Mouse (Mus musculus) embryonic facial prominence, embryonic 13.5 days (tissue): ENCODE measurements around the gene Lrp2bp. TPM values are rescaled to one million over a fixed set of nuclear protein-coding genes. Genes with fewer than 3 reads are reported as not detected.

Experiments
- ATAC-seq: fragments of 200-750 bp; cut with Nextera tagmentation; 2 replicates; pipeline ENCODE4 v1.8.0; 2017; ENCODE audit warnings: low read depth; ENCODE audit not compliant: insufficient number of reproducible peaks, insufficient read depth, low FRiP score, low TSS enrichment
- H3K27ac ChIP-seq: fragments of 300-500 bp; sonication (generic); 2 replicates; pipeline ENCODE4 v1.5.1; 2015; ENCODE audit warnings: moderate library complexity, mild to moderate bottlenecking, inconsistent platforms
- H3K27me3 ChIP-seq: fragments of 300-500 bp; sonication (generic); 2 replicates; pipeline ENCODE4 v1.6.1; 2015; ENCODE audit warnings: mild to moderate bottlenecking, inconsistent platforms
- H3K36me3 ChIP-seq: fragments of 300-500 bp; sonication (generic); 2 replicates; pipeline ENCODE4 v1.6.1; 2015; ENCODE audit warnings: mild to moderate bottlenecking, inconsistent platforms
- H3K4me1 ChIP-seq: fragments of 300-500 bp; sonication (generic); 2 replicates; pipeline ENCODE4 v1.6.1; 2015; ENCODE audit warnings: inconsistent platforms
- H3K4me2 ChIP-seq: fragments of 300-500 bp; sonication (generic); 2 replicates; pipeline ENCODE4 v1.6.1; 2015; ENCODE audit warnings: moderate library complexity, mild to moderate bottlenecking, inconsistent platforms
- H3K4me3 ChIP-seq: fragments of 300-500 bp; sonication (generic); 2 replicates; pipeline ENCODE4 v1.5.1; 2015; ENCODE audit warnings: mild to moderate bottlenecking, inconsistent platforms
- H3K9ac ChIP-seq: fragments of 300-500 bp; sonication (generic); 2 replicates; pipeline ENCODE4 v1.6.1; 2015; ENCODE audit warnings: mild to moderate bottlenecking, inconsistent platforms
- H3K9me3 ChIP-seq: fragments of 300-500 bp; sonication (generic); 2 replicates; pipeline ENCODE4 v1.6.1; 2016; ENCODE audit warnings: inconsistent platforms
- WGBS: fragments of 180-500 bp; shearing (Covaris S2); methylation state at CpG from one replicate; pipeline ENCODE4 v1.1.7; 2015; ENCODE audit warnings: mixed read lengths; 5-methylcytosine and 5-hydroxymethylcytosine counted together
- polyA plus RNA-seq: library from polyadenylated mRNA; unstranded; fragments of >200 nt; fragmentation: Nextera tagmentation; extraction: Ambion mirVana; gene quantifications from 2 replicates; pipeline ENCODE4 v1.2.1, GENCODE M21; 2015

Gene Lrp2bp
- polyA plus RNA-seq, 1 experiment from 2014 or later: 0.48 TPM

DNA sequence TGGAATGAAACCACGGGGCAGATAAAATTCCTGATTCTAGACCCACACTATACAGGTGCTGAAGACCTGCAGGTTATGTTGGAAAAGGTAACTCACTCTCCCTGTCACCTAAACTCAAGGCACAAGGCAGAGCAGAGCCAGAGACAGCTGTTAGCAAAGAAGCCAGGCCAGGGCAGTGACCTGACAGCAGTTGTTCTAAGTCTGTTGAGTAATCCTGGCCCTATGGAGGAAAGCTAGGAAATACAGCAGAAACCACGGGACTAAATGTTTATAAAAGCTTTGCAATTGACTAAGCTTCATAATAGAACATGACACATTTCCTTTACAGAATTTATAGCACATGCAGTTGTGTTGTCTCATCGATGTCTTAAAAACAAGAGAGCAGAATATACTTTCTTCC, 3.5 kb upstream of the Lrp2bp start:
- Histone ChIP-seq H3K4me2 (no peak overlapping the region), H3K9me3 (no peaks in the 10 kb centered on the region), H3K9ac (no peak overlapping the region), H3K27ac (no peak overlapping the region), H3K36me3 (peaks cover 39% of the 10 kb centered on the region), H3K4me1 (peaks cover 8% of the 10 kb centered on the region), H3K4me3 (no peak overlapping the region), H3K27me3 (no peaks in the 10 kb centered on the region)
- WGBS: 87% methylated on average over 3 of the region's 3 CpGs
- no peak for ATAC-seq

DNA sequence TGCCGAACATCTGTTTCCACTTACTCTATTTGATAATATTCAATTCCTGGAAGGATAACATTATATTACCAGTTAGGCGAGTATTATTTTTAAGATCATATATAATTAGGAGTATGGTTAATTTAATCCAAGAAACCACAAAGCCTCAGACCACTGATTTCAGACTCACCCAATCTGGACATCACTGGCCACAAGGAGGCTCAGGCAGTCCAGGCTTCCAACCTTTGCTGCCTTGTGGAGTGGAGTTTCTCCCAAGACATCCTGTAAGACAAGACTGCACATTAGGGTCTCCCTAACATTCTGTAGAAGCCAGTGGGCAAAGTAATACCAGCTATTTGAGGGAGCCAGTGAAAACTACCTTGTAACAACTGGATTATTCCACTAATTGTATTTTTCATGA, 875 bp upstream of the Lrp2bp start:
- H3K4me1 ChIP-seq: peaks cover 8% of the 10 kb centered on the region
- H3K27ac ChIP-seq: no peak overlapping the region
- H3K9ac ChIP-seq: no peak overlapping the region
- 57% methylated on average over 2 of the region's 2 CpGs for WGBS
- no peaks in the 10 kb centered on the region for H3K27me3 ChIP-seq
- no peak for ATAC-seq
- H3K9me3 ChIP-seq: no peaks in the 10 kb centered on the region
- H3K4me2 ChIP-seq: peak overlapping the region; percentile 86
- H3K4me3 ChIP-seq: no peak overlapping the region
- H3K36me3 ChIP-seq: peaks cover 27% of the 10 kb centered on the region

DNA sequence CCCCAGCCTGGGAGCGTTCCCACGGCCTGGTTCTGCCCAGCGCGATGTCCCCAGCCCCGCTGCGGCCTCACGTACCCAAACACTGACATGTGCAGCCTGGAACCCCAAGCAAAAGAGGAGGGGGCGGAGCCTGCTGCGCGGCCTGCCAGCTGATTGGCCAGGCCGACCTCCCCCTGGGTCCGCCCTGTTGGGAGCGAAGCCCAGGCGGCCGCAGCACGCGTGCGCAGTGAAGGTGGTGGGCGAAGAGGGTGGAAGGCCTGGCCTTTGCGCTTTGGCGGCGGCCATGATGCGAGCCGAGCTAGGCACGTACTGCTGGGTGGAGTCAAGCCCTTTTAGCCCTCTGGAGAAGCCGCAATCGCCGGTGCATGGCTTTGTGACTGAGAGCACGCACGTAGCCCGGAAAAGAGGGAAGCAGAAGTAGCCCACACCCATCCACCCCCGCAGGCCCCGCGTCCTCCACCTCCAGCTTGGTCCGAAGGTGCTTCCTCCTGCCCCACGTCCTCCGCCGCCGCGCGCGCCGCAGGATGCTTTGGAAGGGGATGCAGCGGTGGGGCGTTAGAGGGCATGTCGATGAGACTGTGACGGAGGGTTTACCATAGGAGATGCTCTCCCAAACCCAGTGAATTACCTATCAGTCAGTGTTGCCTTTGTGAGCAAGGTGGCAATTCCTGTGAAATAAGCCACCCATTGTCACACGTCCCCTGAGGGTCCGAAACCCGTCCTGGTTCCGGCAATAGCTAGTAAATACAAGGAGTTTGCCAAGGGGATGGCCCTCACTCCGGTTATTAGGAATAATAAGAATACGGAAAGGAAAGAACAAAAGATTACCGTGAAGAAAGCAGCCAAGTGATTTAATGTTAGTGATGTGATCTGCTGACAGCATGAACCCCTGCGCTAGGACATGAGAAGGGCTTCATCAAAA, 942 bp downstream of the Lrp2bp start:
- H3K27me3 ChIP-seq: no peaks in the 10 kb centered on the region
- WGBS: 4% methylated on average over 55 of the region's 55 CpGs
- H3K4me2 ChIP-seq: peak overlapping the region; percentile 86
- H3K27ac ChIP-seq: peak overlapping the region; percentile 97
- H3K9ac ChIP-seq: peak overlapping the region; percentile 82
- H3K36me3 ChIP-seq: peaks cover 21% of the 10 kb centered on the region
- H3K4me3 ChIP-seq: peak overlapping the region; percentile 54
- ATAC-seq: peak; percentile 97
- H3K9me3 ChIP-seq: no peaks in the 10 kb centered on the region
- H3K4me1 ChIP-seq: peaks cover 8% of the 10 kb centered on the region

DNA sequence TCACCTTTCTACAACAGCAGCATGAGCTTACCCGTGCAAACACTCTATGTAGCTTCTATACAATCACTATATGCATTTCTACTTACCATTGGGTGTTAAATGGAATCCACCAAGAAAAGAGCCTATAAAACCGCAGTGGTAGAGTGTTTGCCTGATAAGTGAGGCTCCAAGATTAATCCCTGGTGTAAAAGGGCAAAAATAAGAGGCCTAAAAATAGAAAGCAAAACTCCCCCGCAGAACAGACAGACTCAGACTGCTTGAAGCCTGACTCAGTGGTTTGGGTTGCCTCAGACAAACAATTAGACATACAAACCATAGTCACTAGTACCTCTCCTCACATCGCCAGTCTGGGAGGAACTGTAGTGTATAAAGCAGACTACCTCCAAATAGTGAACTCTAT, 6.5 kb downstream of the Lrp2bp start, which contains the start of gene Ankrd37:
Gene Ankrd37, minus strand, starts transcription at position 112 of the 400 bp plus-strand sequence.
- H3K4me3 ChIP-seq: no peak within 1 kb of the TSS
- no peaks in the 10 kb centered on the region for H3K27me3 ChIP-seq
- 69% methylated on average over 4 of the region's 4 CpGs for whole genome bisulfite sequencing
- H3K4me1 ChIP-seq: peaks cover 1% of the 10 kb centered on the region
- H3K4me2 ChIP-seq: no peak within 1 kb of the TSS
- H3K9me3 ChIP-seq: no peaks in the 10 kb centered on the region
- H3K9ac ChIP-seq: no peak within 1 kb of the TSS
- ATAC-seq: no peak
- no peak within 1 kb of the TSS for H3K27ac ChIP-seq
- H3K36me3 ChIP-seq: no peaks in the 10 kb centered on the region

DNA sequence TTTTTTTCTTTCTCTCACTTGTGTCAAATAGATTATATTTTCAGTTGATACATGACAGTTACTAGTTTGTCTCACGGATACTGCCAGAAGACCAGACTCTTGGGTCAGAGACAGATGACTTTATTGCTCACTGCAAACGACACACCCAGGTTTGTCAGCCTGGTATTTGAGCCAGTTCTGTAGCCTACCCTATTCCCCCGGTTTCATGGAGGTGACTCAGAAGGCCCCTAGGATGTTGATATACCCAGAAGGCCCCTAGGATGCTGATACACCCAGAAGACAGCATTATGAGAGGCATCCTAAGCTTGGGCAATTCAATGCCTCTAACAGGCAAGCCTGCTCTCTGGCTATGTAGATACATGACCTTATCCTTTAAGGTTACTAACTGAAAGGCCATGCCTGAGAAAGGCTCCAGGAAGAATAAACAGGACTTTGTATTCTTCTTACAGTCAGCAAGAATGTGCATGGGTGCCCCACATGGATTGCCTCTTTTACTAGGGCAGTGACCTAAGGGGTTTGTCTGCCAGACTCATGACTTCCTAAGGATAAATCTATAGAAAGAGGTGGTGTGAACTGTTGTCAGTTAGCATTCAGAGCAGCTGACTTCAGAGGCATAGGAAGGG, 8.1 kb downstream of the Lrp2bp start:
- Histone ChIP-seq H3K4me1 (peaks cover 13% of the 10 kb centered on the region), H3K9me3 (no peaks in the 10 kb centered on the region), H3K9ac (no peak overlapping the region), H3K27ac (no peak overlapping the region), H3K36me3 (no peaks in the 10 kb centered on the region), H3K4me2 (no peak overlapping the region), H3K4me3 (no peak overlapping the region), H3K27me3 (no peaks in the 10 kb centered on the region)
- WGBS: 65% methylated on average over 3 of the region's 3 CpGs
- no peak for ATAC-seq

DNA sequence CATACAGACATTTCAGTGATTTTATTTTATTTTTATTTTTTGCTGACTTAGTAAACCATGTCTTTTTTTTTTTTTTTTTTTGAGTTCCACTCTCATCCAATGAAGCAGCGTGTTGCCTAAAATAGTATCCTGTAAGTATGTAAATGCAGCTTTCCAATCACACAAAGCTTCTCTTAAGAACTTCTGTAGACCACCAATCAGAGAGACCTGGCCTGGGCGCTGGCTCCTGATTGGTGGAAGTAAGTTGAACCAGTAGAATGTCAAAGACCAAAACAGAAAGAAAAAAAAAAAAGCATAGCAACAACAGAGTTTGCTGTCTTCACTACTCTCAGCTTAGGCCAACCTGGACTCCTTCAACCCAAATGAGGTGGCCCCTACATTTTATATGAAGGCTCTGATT, 11.2 kb downstream of the Lrp2bp start:
- Histone ChIP-seq H3K4me1 (peaks cover 13% of the 10 kb centered on the region), H3K9me3 (no peaks in the 10 kb centered on the region), H3K27me3 (no peaks in the 10 kb centered on the region), H3K4me2 (peak overlapping the region; percentile 51), H3K27ac (peak overlapping the region; percentile 63; the same call in 1 of the 2 replicates), H3K36me3 (no peaks in the 10 kb centered on the region), H3K4me3 (peak overlapping the region; percentile 9), H3K9ac (peak overlapping the region; percentile 16; the same call in 1 of the 2 replicates)
- WGBS: 45% methylated on average over 2 of the region's 2 CpGs
- 0 out of 2 replicates have a peak, but pooled peaks have one; percentile 15 for ATAC-seq

DNA sequence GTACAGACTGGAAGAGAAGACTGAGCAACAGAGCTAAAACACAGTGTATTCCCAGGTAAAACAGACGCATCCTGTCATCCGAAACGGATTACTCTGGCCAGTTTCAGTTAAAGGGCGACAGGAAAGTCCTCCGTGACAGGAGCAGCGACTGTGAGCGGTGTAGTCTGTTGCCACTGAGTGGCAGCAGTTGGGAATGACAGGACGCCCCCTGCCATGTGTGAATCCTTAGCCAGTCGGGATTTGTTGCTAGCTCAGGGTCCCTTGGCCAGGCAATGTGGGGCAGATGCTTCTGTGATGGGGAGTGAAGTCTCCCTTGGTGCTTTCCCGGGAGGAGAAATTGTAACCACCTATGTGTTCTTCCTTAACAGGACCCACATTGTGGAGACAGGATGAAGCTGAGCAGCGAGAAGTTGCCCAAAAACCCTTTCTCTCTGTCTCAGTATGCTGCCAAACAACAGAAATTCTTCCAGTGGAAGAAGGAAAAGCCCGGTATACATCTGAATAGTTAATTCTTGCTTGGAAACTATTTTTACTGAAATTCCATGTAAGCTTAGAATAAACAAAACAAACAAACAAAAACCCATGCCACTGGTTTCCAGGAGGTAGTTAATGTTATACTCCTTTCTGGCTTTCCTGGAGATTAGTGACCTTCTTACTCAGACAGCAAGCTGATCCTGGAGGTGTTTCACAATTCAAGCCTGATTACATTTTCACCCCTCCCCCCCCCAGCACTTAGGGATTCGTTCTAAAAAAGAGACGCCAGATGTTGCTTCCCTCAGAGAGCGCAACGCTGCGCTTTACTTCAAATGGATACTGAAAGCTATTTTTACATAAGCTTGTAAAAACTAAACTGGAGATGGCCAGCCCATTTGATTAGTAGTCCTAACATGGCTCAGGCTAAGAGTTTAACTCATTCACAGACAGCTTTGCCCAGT, 11.9 kb downstream of the Lrp2bp start:
- H3K4me2 ChIP-seq: peak overlapping the region; percentile 51
- H3K4me3 ChIP-seq: peak overlapping the region; percentile 9
- H3K27ac ChIP-seq: peak overlapping the region; percentile 63; the same call in 1 of the 2 replicates
- WGBS: 7% methylated on average over 17 of the region's 17 CpGs
- peak overlapping the region; percentile 16; the same call in 1 of the 2 replicates for H3K9ac ChIP-seq
- H3K36me3 ChIP-seq: no peaks in the 10 kb centered on the region
- no peaks in the 10 kb centered on the region for H3K9me3 ChIP-seq
- no peaks in the 10 kb centered on the region for H3K27me3 ChIP-seq
- peak; percentile 26; the same call in 1 of the 2 replicates for ATAC-seq
- H3K4me1 ChIP-seq: peaks cover 13% of the 10 kb centered on the region

DNA sequence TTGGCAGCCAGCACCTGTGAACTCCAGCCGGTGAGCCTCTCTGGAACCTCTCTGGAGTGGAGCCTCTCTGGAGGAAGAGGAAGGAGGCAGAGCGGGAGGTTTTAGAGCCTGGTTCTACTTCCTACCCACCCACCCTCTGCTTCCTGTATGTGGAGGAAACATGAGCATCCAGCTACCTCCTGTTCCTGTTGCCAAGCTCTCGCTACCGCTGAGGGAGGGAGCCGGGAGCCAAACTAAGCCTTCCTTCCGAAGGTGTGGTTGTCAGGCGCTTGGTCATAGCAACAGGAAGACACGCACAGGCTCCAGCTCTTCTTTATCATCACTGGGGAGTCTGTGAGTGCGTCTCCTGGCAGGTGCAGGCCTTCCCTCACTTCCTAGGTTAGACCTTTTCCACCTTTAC, 23.1 kb downstream of the Lrp2bp start:
- WGBS: 88% methylated on average over 9 of the region's 9 CpGs
- no peak for ATAC-seq
- Histone ChIP-seq H3K4me1 (peaks cover 5% of the 10 kb centered on the region), H3K4me3 (no peak overlapping the region), H3K36me3 (no peaks in the 10 kb centered on the region), H3K4me2 (no peak overlapping the region), H3K27me3 (no peaks in the 10 kb centered on the region), H3K27ac (no peak overlapping the region), H3K9ac (no peak overlapping the region), H3K9me3 (no peaks in the 10 kb centered on the region)

DNA sequence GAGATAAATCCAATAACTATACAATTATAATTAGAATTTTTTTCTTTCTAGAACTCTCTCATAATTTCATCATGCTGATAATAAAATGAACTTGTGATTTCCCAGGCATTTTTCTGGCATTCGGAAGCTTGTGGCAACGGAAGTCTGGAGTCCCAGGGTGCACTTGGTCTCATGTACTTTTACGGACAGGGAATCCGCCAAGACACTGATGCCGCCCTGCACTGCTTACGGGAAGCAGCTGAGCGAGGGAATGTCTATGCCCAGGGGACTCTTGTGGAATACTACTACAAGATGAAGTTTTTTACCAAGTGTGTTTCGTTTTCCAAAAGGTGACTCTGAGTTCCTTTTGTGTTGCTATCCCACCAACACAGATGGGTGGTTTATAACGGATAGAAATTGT, 23.7 kb downstream of the Lrp2bp start:
- H3K9ac ChIP-seq: no peak overlapping the region
- H3K4me3 ChIP-seq: no peak overlapping the region
- H3K27ac ChIP-seq: no peak overlapping the region
- H3K27me3 ChIP-seq: no peaks in the 10 kb centered on the region
- ATAC-seq: no peak
- no peaks in the 10 kb centered on the region for H3K36me3 ChIP-seq
- WGBS: 84% methylated on average over 9 of the region's 9 CpGs
- no peaks in the 10 kb centered on the region for H3K9me3 ChIP-seq
- H3K4me1 ChIP-seq: peaks cover 5% of the 10 kb centered on the region
- H3K4me2 ChIP-seq: no peak overlapping the region

DNA sequence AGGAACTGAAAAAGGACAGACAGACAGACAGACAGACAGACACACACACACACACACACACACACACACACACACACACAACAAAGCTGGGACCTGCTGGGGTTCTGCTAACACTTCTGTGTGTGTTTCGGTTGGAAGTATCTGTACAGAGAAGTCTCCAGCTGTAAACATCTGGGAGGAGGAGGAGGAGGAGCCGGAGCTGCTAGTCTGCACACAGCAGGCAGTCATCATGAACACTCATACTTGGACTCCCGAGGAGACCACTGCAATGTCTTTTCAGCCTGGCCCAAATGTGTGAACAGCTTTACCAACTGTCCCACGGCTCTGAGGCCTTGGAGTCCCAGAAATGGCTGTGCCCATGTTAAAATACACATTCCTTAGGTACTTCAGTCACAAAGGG, 25.3 kb downstream of the Lrp2bp start:
- Histone ChIP-seq H3K4me2 (no peak overlapping the region), H3K9me3 (no peaks in the 10 kb centered on the region), H3K36me3 (no peaks in the 10 kb centered on the region), H3K27me3 (no peaks in the 10 kb centered on the region), H3K9ac (no peak overlapping the region), H3K4me1 (peaks cover 5% of the 10 kb centered on the region), H3K27ac (no peak overlapping the region), H3K4me3 (no peak overlapping the region)
- WGBS: 53% methylated on average over 4 of the region's 4 CpGs
- ATAC-seq: no peak

DNA sequence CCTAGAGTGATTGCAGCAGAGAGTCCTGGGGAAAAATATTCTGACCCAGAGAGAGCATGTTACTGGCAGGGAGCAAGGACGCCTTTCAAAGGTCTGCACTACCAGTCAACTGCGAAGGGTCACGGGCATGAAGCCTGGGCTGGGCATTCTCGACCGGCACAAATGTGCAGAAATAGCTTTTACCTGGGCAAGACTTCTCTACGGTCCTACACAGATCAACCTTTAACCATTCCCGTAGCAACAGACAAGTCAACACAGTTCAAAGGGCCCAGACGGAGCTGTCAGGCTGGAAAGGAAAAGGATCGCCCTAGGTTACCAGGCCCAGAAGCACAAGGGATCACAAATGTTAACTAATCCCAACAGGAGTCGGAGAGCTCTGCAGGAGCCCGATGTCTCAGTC, 37.1 kb downstream of the Lrp2bp start:
- ATAC-seq: no peak
- no peak overlapping the region for H3K4me2 ChIP-seq
- H3K9me3 ChIP-seq: no peaks in the 10 kb centered on the region
- H3K27ac ChIP-seq: no peak overlapping the region
- H3K4me3 ChIP-seq: no peak overlapping the region
- peaks cover 3% of the 10 kb centered on the region; the same call in 1 of the 2 replicates for H3K4me1 ChIP-seq
- H3K27me3 ChIP-seq: no peaks in the 10 kb centered on the region
- H3K36me3 ChIP-seq: peaks cover 11% of the 10 kb centered on the region; the same call in 1 of the 2 replicates
- 71% methylated on average over 11 of the region's 11 CpGs for WGBS
- H3K9ac ChIP-seq: no peak overlapping the region
